Mouse (Mus musculus): ENCODE data around the gene Tlr7. TPM values are rescaled to one million over a fixed set of nuclear protein-coding genes. Genes with fewer than 3 reads are reported as not detected.
A peak's percentile ranks its signal among the peaks of the same experiment; 100 is the strongest.
"Not testable (repeated sequence)": the region's sequence is repeated elsewhere in the genome, so short reads cannot be mapped to it uniquely, and the experiment has no call there.

The Tlr7 gene
- total RNA-seq (2021) = 1 to 10 TPM; 4.4 to 5.1 TPM
- long read RNA-seq, experiment 1 = 0 reads
- long read RNA-seq, experiment 2, partial matches to known transcripts = 0 of 2 reads
- long read RNA-seq, experiment 2, other reads (novel, unspliced or antisense) = 1 of 2 reads

DNA sequence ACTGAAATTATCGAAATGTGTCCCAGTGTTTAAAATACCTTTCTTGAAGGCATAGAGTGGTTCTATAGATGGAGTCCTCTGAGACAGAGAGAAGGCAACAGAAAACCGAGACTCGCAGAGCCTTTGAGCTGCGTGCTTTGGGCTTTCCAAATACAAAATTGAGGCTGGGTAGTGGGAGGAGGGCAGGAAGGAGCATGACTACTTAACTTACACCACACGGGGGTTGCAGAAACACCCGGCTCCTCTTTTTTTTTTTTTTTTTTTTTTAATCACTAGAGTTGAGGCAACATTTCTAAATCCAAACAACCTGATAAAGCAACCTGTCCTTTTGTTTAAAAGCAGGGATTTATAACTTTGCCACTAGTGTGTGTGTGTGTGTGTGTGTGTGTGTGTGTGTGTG lies at the start of gene Tlr7:
Tlr7 (minus strand) TSS at position 160 of the 400 bp plus-strand sequence.
- DNase-seq (ENCODE audit: low spot score in 2 of 2) = no peak

DNA sequence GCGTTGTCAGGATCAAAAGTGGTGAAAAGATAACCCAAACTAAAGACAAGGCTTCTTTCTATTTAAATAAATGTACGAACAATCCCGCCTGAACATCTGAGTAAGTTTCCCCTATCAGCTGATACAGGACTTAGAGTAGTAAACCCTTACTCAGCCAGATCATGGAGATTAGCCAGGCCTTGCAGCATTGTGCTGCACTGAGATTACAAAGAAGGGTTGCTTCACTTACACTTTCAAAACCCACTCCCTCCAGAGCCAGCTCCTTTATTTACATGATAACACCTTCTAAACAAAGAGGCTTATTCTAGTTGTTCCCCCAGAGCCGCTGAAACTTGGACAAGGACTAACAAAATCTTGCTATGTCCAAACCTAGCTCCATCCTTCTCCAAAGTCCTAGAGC lies 49.7 kb upstream of the Tlr7 start:
- no peak for DNase-seq (ENCODE audit: low spot score in 2 of 2)

DNA sequence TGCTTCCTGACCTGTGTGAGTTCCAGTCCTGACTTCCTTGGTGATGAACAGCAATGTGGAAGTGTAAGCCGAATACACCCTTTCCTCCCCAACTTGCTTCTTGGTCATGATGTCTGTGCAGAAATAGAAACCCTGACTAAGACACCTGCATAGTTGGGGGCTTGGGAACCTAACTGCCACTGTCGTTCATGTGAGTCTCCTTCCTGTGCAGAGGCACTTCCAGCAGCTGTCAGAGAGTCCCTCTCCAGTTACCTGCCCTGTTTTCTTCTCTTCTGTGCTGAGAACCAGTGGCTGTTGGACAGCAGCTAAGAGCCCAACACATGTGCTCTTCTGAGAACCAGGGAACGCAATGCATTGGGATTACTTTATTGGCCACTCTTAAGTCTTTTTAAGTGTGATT lies 30.9 kb upstream of the Tlr7 start:
- DNase-seq (ENCODE audit: low spot score in 2 of 2) = not testable (repeated sequence)

DNA sequence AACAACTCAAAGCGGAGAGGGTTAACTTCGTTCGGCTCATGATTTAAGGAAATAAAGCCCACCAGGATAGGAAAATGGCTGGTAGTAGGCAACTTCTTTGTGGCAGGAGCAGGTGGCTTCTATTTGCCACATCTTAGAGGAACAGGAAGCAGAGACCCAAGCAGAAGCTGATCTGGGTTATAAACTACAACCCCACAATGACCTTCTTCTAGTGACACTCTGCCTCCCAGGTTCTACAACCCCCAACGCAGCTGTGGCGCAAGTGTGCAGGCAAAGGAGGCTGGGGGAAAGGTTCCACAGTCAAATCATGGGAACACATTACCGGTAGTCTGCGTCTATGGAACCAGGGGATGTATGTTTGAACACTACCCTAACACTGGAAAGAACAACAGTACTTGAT lies 29.3 kb upstream of the Tlr7 start:
- no peak for DNase-seq (ENCODE audit: low spot score in 2 of 2)

DNA sequence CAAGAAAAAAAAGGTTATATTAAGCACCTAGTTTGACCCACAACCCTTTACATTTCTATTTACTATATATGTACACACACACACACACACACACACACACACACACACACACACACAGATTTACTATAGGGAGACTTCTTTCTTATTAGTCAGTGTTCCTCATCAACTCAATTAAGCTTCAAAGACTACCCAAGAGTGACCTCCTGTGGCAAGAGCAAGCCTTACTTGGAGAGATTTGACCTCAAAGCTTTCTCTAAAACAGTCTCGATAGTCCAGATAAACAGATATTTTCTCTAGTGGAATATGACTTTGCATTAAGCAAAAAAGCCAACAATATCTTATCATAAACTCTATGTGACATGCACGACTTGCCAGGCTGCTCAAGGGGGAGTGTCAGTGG lies 27.1 kb upstream of the Tlr7 start:
- DNase-seq (ENCODE audit: low spot score in 2 of 2) = peak; percentile 2 to 24

DNA sequence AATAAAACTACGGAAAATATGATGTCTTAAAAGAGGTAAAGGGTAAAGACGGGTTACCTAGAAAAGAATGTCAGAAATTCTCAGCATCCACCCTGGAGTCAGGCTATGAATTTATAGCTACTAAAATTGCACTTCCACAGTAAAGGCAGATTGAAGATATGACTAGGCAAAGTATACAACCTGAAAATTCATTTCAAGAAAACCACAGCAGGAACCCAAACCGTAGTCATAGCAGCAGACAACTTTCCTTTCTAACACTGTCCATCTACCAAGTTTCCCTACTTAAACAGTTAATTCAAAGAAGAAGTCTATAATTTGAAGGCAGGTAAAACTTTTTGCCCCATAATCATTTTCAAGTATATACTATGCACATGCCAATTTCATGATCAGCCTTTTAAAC lies 25.6 kb upstream of the Tlr7 start:
- DNase-seq (ENCODE audit: low spot score in 2 of 2) = no peak

DNA sequence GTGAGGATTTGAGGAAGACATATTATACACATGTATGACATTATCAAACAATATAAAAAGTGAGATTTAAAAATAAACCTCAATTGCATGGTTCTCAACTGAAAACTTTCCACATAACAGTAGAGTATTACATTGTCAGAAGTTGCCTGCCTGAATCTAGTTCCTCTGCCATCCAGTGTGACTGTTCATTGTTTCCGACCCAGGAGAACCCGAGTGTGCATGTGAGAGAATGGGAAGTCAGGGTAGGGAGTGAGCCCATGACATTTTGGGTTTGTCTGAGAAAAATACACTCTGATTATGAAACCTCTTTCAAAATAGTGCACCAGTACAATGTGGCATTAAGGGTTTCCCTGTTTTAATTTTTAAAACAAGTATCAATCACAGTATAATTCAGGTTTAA lies 23.3 kb upstream of the Tlr7 start:
- no peak for DNase-seq (ENCODE audit: low spot score in 2 of 2)

DNA sequence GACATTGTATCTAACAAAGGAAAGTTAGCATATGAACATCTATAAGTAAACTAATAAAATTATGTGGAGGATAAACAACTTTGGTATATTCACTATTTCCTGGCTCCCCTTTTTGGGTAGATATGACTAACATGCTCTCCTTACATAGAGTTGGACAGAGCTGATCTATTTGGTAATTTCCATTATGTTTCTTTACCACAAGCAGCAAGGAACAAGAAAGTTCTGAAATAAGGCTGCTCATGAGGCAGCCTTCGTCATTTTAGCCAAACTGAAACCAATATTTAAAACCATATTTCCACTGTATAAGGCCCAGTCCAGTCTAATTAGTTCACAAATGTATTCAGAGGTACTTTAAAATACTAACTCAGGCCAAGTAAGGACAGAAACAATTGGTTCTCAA lies 16.1 kb upstream of the Tlr7 start:
- DNase-seq (ENCODE audit: low spot score in 2 of 2) = no peak

DNA sequence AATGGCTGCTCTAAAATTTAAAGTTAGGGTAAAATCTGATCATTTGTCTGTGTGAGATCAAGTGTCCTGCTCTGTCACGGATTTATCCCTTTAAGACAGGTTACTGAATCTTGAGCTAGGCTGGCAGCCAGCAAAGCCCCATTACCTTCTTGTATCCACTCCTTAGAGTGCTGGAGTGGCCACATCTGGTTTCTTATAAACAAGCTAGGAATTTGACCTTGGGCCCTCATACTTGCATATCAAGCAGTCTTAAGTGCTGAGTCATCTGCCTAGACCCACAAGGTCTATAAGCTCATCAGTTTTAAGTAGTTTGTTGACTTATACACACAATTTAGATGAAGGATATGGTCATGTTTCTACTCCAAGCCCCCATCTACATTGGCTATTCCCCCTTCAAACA lies 14.0 kb upstream of the Tlr7 start:
- DNase-seq (ENCODE audit: low spot score in 2 of 2) = no peak

DNA sequence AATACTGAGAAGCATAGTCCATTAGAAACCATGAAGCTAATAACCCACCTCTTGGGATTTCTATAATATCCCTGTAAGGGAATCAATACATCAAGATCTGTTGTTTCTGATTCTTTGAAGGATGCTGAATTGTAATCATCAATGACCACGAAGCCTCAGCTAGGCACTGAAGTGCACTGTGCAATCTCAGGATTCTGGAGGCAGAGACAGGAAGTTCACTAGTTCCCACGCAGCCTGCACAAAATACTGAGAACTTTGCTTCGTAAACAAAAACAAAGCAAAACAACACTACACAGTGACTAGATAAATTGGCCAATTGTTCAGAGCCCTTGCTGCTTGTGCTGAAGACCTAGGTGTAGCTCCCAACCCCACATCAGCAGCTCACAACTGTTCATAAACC lies 11.5 kb upstream of the Tlr7 start:
- no peak for DNase-seq (ENCODE audit: low spot score in 2 of 2)

DNA sequence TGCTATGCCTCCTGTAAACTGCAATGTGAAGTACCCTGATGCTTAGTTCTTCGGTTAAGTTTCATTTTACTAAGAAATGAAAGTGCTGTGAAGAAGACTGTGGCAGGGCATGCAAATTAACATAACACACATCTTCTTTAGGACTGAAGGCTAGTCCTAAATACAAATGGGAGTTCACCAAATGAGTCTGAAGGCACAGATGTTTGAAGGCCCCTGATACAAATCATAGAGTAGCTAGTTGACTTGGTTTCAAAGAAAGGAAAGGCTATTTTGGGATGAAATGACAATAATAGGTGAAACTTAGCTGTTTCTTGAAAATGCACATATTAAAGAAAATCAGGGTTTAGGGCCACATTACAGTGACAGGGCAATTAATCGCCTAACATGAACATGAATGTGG lies 9.8 kb upstream of the Tlr7 start:
- no peak for DNase-seq (ENCODE audit: low spot score in 2 of 2)

DNA sequence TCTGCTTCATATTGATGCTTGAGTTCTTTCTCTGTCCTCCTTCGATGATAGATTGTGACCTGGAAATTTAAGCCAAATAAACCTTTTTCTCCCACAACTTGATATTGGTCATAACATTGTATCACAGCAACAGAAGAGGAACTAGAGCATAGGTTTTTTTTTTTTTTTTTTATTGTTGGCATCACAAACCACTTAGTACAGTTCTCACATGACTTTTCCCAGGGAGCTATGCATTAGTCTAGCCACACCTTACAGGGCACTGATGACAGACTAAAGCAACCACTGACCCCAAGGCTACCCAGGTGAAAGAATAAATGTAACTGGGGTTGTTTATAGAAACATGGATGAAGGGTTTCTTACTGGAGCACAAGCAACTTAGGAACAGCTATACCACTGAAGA lies 7.6 kb upstream of the Tlr7 start:
- no peak for DNase-seq (ENCODE audit: low spot score in 2 of 2)

DNA sequence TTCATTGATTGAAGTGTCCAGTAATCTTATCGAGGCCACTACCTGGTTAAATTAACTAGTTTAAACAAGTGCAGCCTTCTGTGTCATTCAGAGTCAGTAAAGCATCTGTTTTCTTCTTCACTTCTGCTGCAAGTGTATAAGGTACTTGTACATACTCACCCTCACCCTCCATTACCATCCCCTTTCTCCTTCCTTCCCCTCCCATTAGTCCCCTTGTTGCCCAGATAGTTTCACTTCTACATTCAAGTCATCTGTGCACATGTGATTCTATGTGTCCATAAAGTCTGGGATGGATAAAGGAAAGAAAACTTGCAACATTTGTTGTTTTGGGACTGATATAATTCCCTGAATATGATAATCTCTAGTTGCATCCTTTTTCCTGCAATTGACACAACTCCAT lies 4.2 kb upstream of the Tlr7 start:
- DNase-seq (ENCODE audit: low spot score in 2 of 2) = no peak

DNA sequence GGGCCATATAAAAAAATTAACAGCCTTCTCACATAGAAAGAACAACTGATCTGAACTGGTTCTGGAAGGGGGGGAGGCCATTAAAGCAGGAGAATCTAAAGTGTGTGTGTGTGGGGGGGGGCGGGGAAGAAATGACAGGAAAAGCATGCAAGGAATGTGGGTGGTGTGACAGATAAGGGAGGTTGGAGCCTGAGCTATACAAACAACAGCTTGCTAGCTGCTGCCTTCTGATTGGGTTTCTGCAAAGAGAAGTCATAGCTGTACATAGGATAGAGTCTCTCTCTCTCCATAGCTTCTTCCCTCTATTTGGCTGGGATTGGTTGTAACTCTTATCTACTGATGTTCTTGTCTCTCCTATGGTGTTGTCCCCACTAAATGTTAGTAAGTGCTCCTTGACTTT lies 2.2 kb upstream of the Tlr7 start:
- no peak for DNase-seq (ENCODE audit: low spot score in 2 of 2)

DNA sequence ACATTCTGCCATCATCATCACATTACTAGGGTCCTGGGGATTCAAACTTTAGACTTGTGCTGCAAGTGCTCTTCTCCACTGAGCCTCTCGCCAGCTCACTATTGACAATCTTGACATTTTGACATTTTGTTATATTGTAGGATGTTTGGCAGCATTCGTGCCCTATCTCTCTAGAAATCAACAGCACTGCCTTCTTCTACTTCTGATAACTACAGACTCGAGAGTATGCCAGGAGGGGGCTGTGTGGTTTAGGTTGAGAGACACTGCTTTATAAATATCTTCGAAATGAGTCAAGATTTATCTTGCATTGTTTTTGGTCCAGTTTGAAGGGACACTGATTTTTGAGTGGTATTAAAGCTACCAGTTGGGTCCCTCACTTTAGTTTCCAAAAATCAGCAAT lies 635 bp upstream of the Tlr7 start:
- no peak for DNase-seq (ENCODE audit: low spot score in 2 of 2)

DNA sequence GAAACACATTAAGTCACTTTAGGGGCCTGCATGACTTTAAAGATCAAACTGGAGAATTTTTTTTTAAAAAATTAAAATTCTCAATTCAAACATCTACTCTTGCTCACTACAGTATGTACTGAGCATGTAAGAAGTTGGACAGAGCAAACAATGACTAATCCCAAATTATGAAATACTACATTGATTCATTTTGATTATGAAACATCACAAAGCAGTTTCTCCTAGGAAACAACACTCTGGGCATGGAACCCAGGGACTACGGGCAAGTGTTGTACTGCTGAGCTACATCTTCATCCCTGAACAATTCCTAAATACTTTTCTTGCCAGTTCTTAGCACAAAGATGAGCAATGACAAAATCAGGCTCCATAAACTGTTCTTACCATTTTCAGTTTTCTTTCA lies 738 bp downstream of the Tlr7 start:
- no peak for DNase-seq (ENCODE audit: low spot score in 2 of 2)

DNA sequence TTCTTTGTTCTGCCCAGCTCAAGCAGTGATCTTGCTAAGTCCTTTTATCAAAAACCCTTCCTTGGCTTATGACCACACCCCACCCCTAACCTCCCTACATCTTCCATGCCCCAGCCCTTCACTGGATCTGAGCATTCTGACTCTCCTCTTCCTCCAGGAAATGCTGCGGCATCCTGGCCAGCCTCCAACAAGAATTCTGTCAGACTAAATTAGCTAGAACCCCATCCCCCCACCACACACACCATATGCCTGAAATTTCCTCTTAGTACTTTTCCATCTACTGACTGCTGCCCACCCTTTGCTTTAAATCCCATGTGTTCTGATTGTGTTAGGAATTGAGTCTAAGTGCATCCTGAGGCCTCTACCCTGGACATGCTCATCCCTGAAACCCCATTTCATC lies 1.3 kb downstream of the Tlr7 start:
- DNase-seq (ENCODE audit: low spot score in 2 of 2) = peak; percentile 9 to 27

DNA sequence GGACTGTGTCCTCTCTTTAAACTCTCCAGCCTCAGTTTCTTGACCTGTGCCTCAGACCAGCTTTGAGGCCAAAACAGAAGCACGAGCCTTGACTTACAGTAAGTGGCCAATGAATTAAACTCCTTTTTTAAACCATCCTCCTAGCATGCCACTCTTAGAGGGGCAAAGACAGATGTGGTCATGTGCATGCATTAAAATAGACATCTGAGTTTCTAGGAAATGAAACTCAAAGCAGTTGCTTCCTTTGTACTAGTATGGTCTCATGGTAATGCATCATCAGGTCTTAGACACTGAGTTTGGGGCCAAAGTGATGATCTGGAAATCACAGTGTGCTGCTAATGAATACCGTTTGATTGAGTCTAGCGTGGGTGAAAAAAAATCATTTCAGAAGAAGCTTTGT lies 1.8 kb downstream of the Tlr7 start:
- no peak for DNase-seq (ENCODE audit: low spot score in 2 of 2)

DNA sequence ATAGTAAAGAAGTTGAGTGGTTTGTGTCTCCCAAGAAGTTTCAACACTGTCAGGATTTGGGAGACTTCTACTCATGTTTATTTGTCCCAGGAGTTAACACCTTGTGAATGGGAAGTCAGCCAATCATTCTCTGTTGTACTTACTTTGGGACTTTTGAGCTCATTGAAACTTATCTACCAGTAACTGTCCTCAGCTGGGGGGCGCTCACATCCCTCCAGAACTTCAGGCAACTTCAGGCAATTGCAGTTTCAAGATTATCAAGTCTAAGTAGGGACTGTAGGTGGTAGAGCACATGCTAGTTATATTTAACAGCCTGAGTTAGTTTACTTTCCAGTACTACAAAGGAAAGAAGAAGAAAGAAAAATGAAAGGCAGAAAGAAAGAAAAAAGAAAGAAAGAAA lies 6.6 kb downstream of the Tlr7 start:
- no peak for DNase-seq (ENCODE audit: low spot score in 2 of 2)

DNA sequence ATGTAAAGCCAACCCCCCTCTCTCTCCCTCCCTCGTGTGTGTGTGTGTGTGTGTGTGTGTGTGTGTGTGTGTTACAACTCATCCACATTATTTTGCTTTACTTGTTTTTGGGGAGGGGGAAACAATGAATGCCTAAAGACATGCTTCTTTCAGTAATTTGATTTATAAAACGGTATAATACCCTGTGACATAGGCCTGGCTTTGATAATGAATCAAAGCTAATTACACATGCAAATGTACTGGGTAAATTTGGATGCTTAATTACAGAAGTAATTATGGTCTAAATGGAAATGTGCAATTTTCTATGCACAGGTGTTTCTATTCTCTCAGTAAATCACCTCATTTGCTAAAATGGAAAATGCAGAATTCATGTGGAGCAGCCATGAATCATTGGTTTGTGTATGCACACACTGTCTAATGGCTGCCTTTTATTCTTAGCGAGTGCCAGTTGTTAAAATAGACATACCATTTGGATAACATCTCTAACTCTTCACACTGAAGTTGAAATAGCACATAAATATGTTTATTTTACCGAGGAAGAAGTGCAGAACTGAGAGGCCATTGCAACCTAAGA lies 9.0 kb downstream of the Tlr7 start:
- DNase-seq (ENCODE audit: low spot score in 2 of 2) = no peak

DNA sequence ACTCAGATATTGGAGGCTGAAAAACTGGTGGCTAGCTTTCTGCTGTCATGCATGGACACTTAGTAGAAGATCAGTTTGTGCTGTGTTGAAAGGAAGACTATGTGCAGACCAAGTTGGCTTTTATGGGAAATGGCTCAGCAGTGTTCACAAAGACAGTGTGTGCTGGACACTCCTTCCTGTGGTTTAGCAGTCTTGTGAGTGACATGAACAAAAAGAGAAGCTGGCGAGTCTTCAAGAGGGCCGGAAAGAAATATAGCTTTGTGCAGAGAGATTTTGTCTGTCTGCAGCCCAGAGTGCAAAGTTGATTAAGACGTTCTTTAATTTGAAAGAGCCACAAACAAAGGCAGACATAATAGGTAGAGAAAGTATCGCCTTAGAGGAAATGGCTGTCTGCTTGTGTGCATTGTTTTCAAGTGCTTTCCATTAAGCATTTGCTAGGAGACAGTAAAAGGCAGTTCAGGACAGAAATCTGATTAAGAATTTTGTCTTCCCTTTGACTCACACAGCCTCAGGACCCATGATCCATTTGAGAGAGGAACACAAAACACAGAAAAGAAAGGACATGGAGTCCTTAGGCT lies 11.4 kb downstream of the Tlr7 start:
- no peak for DNase-seq (ENCODE audit: low spot score in 2 of 2)

DNA sequence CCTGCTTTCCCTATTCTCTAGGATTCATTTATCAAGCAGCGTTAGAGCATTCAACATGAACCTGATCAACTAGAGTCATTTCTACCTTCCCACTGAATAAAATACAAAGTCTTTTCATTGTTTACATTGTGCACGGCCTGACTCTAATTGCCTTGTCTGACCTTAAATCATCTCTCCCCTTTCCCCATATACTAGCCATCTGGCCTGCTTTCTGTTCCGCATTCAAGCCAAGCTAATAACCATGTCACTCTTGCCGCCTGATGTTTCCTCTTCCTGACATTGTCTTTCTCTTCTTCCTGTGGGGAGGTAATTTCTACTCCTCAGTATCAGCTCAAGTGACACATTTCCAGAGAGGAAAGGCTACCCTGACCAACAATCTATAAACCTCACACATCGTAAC lies 14.6 kb downstream of the Tlr7 start:
- no peak for DNase-seq (ENCODE audit: low spot score in 2 of 2)

DNA sequence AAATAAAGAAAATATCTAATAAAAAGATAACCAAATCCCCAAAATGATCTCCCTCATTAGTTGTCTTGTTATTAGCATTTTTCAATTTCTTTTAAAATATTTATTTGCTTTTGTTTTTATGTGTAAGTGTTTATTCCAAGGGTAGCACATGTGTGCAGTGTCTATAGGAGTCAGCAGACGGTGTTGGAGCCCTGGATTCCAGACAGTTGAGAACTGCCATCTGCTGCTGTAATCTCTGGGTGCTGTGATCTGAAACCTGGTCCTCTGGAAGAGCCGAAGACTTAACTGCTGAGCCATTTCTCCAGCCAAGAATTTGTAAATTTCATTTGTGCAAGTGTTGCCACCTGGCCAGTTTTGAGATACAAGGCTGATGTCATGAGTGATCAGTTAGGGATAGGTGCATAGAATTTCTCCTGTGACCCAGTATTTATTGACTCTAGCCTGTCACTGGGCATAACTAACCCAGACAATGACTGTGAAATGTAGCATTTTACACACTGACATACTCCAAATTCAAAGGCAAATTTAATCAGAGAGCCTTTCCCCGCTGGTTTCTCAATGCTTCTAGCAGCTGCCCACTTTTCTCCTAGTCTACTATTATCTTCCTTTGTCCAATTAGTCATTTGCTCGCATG lies 15.1 kb downstream of the Tlr7 start:
- DNase-seq (ENCODE audit: low spot score in 2 of 2) = no peak

Data from layer of hippocampus, postnatal 14 days (tissue).